Mouse (Mus musculus) thymus, postnatal 14 days (tissue): Measurements from ENCODE around the gene Hoxc13.

Source experiments
- DNase-seq: peaks from one replicate; pipeline ENCODE4 v3.0.0; 2021

Hoxc13 gene

GRCm38 (mm10) chr15:102921053-102922011 lies at the start of gene Hoxc13:
TSS of gene Hoxc13 (plus strand) at chr15:102921103.
- no peak for DNase-seq

- no peak for DNase-seq
Measured at GRCm38 (mm10) chr15:102885803-102886202, 35.1 kb upstream of the Hoxc13 start.

GRCm38 (mm10) chr15:102895115-102895514 lies 25.8 kb upstream of the Hoxc13 start:
- no peak for DNase-seq

- DNase-seq = no peak
Measured at GRCm38 (mm10) chr15:102904946-102905345, 16.0 kb upstream of the Hoxc13 start.

- no peak for DNase-seq
Measured at GRCm38 (mm10) chr15:102909536-102909935, 11.4 kb upstream of the Hoxc13 start.

- DNase-seq = no peak
Measured at GRCm38 (mm10) chr15:102910038-102910437, 10.9 kb upstream of the Hoxc13 start.

- no peak for DNase-seq
Measured at GRCm38 (mm10) chr15:102910496-102911095, 10.3 kb upstream of the Hoxc13 start.

GRCm38 (mm10) chr15:102913038-102913585 lies 7.8 kb upstream of the Hoxc13 start:
- no peak for DNase-seq

GRCm38 (mm10) chr15:102917972-102918572 lies 2.8 kb upstream of the Hoxc13 start:
- DNase-seq = no peak

- DNase-seq = no peak
Measured at GRCm38 (mm10) chr15:102918611-102919265, 2.2 kb upstream of the Hoxc13 start.

- no peak for DNase-seq
Measured at GRCm38 (mm10) chr15:102919336-102920180, 1.3 kb upstream of the Hoxc13 start.

GRCm38 (mm10) chr15:102920619-102921018 lies 284 bp upstream of the Hoxc13 start:
- no peak for DNase-seq

- no peak for DNase-seq
Measured at GRCm38 (mm10) chr15:102922012-102922362, 1.1 kb downstream of the Hoxc13 start.

- no peak for DNase-seq
Measured at GRCm38 (mm10) chr15:102922636-102923500, 2.0 kb downstream of the Hoxc13 start.

GRCm38 (mm10) chr15:102927032-102927645 lies 6.2 kb downstream of the Hoxc13 start:
- DNase-seq = no peak

GRCm38 (mm10) chr15:102931706-102932358 lies 10.9 kb downstream of the Hoxc13 start:
- DNase-seq = no peak

- DNase-seq = no peak
Measured at GRCm38 (mm10) chr15:102934438-102934837, 13.5 kb downstream of the Hoxc13 start.

GRCm38 (mm10) chr15:102934897-102935296 lies 14.0 kb downstream of the Hoxc13 start:
- no peak for DNase-seq

- DNase-seq = no peak
Measured at GRCm38 (mm10) chr15:102936279-102936972, 15.5 kb downstream of the Hoxc13 start, which contains the start of gene Hoxc12. TSS of gene Hoxc12 (plus strand) at chr15:102936757.
